In the genomic region with DNA sequence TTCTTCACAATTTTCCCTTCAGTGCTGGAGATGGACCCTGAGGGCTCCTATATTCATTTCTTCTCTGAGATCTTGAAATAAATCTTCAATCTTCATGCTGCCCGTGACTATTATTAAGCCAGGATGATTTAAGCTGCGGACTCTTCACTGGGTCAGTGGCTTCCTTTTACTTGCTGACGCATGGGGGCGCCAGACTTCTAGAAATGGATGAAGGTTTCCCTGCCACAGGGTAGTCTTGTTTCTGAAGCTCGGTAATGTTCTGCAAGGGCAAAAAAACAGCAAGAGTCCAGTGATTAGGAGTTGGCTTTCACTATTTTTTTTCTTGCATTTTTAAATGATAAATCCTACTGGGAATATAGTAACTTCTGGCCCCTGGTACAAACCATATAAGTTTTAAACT, we compare ENCODE assay signal across 9 mouse cellular contexts.
A peak's percentile ranks its signal among the peaks of the same experiment; 100 is the strongest.
DNase-seq lines count a peak whose midpoint lies in the region; ATAC-seq and TF ChIP-seq lines count a peak whose summit lies in the region.
"Had no signal": no experiment of that assay in that cellular context is flagged by ENCODE, and none has a peak within 500 bp of the region (broad histone marks: within the 10 kb centered on the region; RNA-seq: fewer than 3 reads in every experiment).

No protein-coding gene starts in this region.

- H3K9me3 ChIP-seq in liver, embryonic 12.5 days (replicated peaks) = no peaks in the 10 kb centered on the region
- H3K9me3 ChIP-seq: embryonic facial prominence, embryonic 15.5 days had no signal

- TF ChIP-seq POLR2A in lung, adult 2 months (IDR thresholded peaks at IDR 0.05; ENCODE audit: borderline replicate concordance, extremely low read depth, low read depth, low read length) = no peak

- H3K4me3 ChIP-seq in liver, embryonic 12.5 days = no peak overlapping the region
- H3K4me3 ChIP-seq in lung, adult 2 months (replicated peaks; ENCODE audit: extremely low read depth, low read depth, low read length) = no peak overlapping the region
- H3K4me3 ChIP-seq: embryonic facial prominence, embryonic 15.5 days had no signal

- ATAC-seq in liver, embryonic 12.5 days = no peak

- peak; percentile 63 for TF ChIP-seq CTCF in lung, adult 2 months (IDR thresholded peaks at IDR 0.05; ENCODE audit: insufficient read depth, low read length)

- 0 out of 2 replicates have a peak, but pooled peaks cover 2% of the 10 kb centered on the region for H3K27me3 ChIP-seq in liver, embryonic 12.5 days (replicated peaks)
- H3K27me3 ChIP-seq: embryonic facial prominence, embryonic 15.5 days had no signal

- H3K27ac ChIP-seq in liver, embryonic 12.5 days = no peak overlapping the region
- H3K27ac ChIP-seq: embryonic facial prominence, embryonic 15.5 days had no signal

- DNase-seq in liver = peak; percentile 83
- DNase-seq in cerebellum, adult 9-10 months = peak; percentile 83
- DNase-seq in gastrocnemius, postnatal 25 days = peak; percentile 62
- DNase-seq in kidney, postnatal 14 days = peak; percentile 86
- DNase-seq in lung, adult 2 months = peak; percentile 77
- DNase-seq in retina, adult 2 months (ENCODE audit: low read depth, low spot score) = peak; percentile 38
- DNase-seq in urinary bladder, adult 18-20 months (ENCODE audit: low spot score in 2 of 2) = peak; percentile 61 to 65

- no peaks in the 10 kb centered on the region for H3K36me3 ChIP-seq in liver, embryonic 12.5 days
- H3K36me3 ChIP-seq: embryonic facial prominence, embryonic 15.5 days had no signal

- WGBS in liver, embryonic 12.5 days (ENCODE audit: insufficient replicate concordance) = 11% methylated on average over 5 of the region's 5 CpGs
- WGBS in lung, adult 2 months = 6% methylated on average over 5 of the region's 5 CpGs

- no peak overlapping the region for H3K4me2 ChIP-seq in liver, embryonic 12.5 days
- H3K4me2 ChIP-seq: embryonic facial prominence, embryonic 15.5 days had no signal

- H3K9ac ChIP-seq in liver, embryonic 12.5 days = no peak overlapping the region
- H3K9ac ChIP-seq: embryonic facial prominence, embryonic 15.5 days had no signal

- no peaks in the 10 kb centered on the region for H3K4me1 ChIP-seq in liver, embryonic 12.5 days
- H3K4me1 ChIP-seq in lung, adult 2 months (ENCODE audit: control insufficient read depth, insufficient read depth, low read length) = peaks cover 4% of the 10 kb centered on the region
- H3K4me1 ChIP-seq: embryonic facial prominence, embryonic 15.5 days had no signal
